Mouse (Mus musculus) thymus, postnatal 36 days (tissue): ENCODE data around the gene Morc1.
A peak's percentile ranks its signal among the peaks of the same experiment; 100 is the strongest.

Experiments
- DNase-seq, 2 experiments: peaks; one replicate each; pipeline ENCODE4 v3.0.0; 2022; ENCODE audit warnings: mixed read lengths in 2 of 2

The Morc1 gene

DNA sequence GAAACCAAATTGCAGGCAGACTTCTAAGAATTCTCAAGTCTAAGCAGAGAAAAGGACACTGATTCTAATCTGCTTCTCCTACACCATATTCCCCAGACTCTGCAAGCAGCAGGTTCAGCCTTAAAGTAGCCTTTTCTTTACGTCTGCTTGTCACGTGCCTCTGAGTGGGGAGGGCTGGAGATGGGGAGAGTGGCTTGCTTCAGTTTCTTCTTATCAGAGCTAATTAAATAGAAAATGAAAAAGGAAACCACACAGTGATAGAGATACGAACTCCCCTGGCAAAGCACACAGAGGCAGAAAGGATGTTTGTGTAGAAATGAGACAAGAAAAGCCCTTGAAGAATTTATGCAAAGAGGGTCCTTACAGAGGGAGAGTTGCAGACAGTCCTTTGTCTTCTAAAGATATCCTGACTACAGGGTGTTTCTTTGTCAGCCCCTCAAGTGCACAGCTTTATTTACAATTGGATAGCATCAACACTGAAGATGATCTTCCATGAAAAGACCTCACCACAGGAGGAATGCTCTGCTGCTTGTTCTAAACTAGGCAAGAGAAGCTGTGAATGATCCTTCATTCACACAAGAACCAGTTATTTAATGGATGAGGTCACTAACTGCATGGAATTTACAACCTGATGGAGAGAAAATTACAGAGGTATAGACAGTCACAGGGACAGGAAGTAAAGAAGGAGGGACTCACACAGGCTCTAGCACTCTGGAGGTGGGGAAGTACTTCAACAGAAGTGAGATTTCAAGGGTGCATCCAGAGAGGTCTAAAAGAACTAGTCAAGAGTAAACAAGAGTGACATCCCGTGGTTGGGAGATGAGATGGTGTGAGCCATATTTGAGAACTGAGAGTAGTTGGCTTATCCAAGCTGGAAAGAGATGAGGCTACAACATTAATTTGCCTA, 44.1 kb downstream of the Morc1 start:
- no peak for DNase-seq

DNA sequence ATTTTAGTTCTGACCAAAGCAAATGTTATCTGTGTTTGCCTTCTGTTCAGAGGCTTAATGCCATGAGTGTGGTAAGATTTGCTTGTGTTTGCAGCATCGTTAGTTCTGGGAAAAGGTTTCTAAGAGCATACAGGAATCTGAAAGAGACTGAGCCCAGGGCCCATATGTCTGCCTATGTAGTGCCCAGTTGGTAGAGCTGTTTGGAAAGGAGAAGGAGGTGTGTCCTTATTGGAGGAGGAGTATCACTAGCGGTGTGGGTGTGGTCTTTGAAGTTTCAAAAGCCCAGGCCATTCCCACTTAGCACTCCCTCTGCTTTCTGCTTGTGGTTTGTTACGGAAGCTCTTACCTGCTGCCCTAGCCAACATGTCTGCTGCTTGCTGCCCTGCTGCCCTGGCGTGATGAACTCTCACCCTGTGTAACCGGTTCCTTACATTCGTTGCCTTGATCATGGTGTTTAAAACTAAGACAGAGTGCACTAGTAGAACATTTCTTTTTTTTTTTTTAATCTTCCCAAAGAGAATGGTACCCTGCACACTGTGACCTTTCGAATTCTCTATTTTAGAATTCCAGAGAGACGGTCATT, 48.3 kb downstream of the Morc1 start:
- DNase-seq, result no peak

DNA sequence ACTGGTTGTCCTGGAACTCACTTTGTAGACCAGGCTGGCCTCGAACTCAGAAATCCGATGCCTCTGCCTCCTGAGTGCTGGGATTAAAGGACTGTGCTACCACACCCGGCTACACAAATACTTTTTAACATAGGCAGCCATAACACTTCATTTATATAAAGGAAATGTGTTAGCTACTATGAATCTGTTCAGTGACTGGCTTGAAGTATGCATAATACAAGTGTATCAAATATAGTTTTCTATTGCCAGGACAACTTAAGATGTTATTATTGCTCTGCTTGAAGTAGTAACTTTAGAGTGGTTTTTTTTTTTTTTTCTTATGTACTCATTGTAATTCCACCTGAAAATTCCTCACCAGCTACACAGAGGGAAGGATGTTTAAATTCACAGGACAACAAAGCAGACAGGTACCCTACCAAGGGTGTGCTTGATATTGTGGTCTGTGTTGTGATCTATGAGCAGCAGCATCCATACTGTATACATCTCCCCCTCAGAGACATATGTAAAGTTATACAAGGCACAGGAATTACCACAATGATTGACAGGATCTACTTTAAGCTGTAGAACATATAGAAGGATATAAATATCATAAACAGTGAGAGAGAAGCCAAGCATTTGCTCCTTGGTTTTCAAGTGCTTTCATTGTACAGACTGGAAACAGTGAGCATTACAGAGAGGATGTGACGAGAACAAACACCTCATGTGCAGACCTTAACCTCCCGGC, 85.9 kb downstream of the Morc1 start:
- DNase-seq, result no peak

DNA sequence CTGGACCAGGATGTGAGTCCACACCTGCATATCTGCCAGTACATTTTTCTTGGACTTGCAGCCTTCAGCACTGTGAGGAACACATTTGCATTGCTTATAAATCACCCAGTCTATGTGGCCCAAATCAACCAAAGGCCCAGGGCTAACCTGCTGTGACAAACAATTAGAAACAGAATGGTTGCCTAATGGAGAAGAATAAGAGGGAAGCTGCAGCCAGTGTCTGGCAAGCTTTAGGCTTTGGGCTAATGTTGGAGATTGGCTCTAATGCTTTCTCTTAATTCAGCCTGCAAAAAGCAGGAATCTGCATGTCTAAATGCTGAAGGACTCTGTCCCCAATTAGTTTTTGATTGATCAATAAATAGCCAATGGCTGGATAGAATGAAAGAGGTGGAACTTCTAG, 88.5 kb downstream of the Morc1 start:
- no peak for DNase-seq

DNA sequence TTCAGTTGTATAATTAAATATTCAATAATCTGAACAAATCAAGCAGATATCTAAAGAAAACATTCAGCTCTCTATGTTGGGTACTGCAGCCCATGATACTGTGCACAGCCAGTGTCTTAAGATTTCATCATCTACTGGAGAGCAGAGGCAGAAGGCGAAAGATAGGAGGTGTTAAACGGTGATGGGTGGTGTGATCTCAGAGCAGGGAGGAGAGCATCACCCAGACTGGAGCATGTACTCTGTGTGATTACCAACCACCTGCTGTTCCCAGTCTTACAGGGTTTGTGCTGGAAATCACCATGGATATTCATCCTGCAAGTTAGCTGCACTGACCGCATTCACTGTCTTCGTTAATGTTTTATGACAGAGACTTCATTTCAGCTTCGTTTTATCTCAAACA, 106.1 kb downstream of the Morc1 start:
- no peak for DNase-seq

DNA sequence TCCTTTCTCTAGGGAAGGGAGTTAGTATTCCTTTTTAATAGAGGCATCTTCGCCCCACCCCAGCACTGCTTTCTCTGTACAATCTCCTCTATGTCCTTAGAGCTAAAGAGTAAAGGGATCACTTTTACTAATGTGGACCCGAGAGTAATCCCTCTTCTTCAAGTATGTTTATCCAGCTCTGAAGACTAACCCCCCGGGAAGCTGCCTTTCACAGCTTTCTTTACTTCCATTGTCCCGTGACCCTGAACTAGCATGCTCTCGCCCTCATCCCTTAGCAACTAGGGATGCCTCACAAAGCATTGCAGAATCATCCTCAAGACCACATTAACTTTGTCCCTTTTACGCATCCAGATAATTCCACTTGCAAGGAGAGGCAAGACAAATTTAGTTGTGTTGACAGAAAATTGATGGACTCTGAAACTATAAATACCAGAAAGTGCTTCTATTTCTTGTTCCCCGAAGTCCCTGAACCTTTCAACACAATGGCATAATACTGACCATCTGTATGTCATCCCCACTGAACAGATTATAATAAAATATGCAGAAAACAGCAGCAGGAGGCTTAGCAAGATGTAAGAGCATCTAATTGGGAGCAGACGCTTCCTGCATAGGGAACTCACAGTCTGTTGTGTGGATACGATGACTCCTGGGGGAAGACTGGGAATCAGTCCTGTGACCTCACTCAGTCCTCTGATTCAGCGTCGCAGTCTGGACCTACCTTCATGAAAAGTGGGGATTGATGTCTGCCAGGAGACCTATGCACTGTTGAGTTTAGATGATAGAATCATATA, 131.4 kb downstream of the Morc1 start:
- DNase-seq, result no peak

DNA sequence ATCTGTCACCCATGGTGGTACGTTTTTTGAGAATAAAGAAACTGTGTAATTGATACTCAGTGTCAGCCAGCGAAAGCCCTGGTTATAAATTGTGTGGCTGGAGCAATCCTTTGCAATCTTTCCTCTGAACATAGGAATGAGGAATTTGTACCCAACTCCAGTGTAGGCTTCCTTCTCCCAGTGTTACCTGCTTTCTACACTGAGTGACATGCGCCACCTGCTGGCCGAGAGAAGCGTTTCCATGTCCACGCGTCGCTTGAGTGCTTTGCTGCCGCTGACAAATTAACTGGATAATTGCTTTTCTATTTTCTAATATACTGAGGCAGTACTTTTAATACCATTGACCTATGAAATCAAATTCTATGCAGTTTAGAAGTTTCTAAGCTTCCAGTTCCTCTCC, 139.3 kb downstream of the Morc1 start:
- DNase-seq, result peak; percentile 63 to 72

DNA sequence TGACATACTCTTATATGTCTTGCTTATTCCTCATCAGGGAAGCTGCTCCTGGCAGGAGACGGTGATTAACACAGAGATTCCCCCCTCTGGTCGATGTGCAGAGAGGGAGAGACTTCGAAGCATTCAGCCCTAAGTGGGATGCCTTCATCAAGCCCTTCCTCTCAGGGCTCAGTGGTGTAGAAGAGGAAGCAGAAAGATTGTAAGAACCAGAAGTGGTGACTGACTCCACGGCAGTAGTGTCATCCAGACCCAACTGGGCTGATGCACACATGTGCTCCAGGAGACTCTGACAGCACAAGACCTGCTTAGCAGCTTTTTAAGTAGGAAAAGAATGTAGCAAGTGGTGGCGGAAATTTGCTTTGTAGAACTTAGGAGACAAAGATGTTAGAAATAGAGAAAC, 143.0 kb downstream of the Morc1 start:
- DNase-seq, result no peak

DNA sequence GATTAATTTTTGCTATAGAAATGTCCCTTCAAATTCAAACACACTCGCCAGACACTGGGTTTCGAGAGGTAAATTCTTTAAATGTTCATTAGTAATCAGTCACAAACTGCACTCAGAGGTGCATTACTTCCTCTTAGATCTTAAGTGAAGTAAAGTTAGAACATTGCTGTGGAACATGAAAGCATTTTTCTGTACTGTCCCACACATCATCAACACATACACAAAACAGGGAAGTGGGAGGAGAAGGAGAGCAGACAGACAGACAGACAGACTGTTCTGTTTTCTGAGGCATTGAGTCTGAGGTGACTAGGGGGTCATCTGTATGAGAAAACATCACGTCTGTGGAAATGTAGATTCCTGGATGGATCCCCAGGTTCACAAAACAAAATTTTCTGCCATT, 143.5 kb downstream of the Morc1 start:
- no peak for DNase-seq

DNA sequence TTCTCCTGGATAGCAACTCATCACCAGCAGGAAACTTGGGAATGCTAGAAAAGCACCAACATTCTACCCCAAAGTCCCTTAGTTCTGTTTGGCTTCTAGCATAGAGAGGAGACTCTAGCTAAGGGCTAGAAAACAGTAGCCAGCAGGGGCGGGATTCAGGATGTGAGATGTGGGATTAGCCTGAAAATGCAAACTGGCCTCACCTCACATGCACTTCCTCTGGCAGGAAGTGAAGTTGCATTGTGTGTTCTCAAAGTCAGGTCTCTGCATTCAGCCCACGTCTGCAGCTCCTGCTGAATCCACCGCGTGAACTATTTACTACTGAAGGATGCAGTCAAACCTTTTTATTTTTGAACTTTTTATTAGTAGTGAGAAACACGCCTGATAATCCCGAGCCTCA, 154.3 kb downstream of the Morc1 start:
- DNase-seq, result peak in 1 of 2 experiments; percentile 37

DNA sequence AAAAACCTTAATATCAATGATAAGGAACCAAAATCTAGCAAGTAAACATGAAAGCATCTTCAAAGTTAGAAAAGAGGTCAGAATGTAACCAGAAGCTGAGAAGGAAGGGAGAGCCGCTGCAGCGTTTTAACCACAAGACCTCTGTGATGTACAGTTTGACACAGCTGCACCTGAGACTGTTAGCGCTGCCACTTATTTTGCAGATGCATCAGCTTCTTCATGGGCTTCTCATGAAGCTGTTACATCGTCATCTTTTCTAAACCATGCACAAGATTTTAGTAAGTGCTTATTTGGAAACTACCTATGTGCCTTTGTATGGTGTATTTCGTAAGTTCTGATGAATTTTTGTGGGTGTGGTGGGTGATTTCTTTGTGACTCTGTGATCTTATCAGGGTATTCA, 163.4 kb downstream of the Morc1 start:
- DNase-seq, result peak; percentile 61 to 81

DNA sequence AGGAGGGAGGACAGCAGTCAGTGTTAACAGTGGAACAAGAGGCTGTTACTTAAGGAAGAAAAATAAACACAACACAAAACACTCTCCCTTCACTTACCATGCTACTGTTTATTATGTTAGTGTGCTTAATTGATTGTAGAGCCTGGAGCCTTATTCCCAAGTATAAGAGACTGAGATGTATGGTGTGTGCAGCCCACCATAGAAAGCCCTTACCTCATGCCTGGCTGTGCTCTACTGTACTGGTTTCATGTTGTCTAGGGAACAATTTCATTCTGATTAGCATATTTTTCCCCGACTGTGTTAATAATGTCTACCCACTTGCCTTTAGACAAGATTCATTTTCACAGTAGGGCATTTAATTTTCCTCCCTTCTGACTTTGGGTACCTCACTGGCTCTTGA, 164.2 kb downstream of the Morc1 start:
- no peak for DNase-seq

DNA sequence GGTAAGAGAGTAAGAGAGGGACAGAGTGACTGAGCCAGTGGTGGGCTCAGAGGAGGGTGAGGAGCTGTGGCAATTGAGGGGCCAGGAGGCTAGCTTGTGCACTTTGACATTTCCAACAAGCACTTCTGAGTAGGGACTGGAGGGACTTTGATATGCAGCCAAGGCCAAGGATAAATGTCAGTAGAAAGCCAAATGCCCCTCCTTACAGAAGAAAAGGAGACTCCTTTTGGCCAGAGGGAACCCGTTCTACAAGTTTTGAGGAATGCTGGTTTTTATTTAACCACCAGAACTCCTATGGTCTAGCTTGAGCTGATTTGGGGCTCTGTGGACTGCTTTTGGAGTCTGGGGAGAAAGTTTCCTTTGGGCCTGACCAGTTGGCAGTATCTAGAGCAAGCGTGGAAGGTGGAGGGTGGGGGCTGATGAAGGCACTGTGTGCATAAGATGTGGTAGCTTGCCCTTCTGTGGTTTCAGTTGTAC, 172.7 kb downstream of the Morc1 start:
- DNase-seq, result no peak

DNA sequence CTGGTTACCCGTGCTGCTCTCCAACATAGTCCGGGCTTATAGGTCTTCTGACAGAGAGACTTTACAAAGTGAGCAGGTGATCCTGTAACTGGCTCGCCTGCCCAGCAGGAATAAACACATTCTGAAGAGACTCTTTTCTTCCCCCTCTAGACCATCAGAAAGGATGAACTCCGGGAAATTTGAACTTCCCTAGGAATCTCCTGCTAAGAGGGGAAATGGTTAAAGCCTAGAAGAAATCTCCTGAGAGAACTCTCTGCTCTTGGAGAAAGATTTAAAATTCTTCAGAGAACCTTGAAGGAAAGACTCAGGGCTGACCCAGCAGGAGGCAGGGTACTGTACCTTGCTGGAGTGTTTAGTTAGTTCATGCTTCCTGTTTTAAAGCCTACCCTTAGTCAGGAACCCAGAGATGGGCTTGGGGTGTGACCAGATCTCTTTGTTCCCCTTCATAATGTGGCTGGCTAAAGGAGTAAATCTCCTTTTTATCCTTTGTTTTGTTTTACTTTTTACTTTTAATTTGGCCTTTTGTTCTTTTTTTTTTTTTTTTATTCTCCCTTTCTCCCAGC, 175.5 kb downstream of the Morc1 start:
- no peak for DNase-seq

DNA sequence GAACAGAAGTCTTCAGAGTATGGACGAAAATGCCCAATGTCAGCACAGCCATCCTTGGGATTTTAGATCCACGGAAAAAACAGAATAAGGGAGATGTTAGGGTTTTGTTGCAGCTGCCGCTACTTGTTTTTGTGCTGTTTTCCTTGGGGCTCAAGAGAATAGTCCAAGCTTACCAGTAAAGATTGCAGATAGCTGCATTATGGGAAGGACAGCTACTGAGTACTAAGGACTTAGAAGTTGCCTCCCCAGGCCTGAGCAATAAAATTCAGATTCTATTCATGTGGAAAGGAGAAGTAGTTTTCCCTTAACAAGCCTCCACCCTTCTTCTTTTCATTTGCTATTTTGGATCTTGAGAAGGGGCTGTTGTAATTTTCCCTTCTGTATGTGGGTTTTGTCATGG, 177.2 kb downstream of the Morc1 start:
- DNase-seq, result no peak

DNA sequence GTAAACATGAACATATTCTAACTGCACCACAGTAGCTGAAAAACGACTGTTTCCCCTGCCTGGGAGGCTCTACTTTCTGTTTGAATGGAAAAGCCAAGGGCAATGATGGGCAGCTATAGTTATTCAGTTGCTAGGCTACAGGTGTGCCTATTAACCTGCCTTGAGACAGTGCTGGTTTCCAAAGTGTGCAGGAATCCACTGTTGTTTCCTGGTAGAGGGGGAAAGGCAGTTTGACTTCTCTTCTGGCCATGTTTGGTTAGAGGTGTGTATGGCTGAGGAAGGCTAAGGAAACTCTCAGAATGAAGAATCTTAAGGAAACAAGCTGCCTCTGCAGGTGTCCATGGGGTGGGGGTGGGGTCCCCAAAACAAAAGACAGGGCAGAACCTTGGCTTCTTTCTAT, 179.8 kb downstream of the Morc1 start:
- DNase-seq, result no peak

DNA sequence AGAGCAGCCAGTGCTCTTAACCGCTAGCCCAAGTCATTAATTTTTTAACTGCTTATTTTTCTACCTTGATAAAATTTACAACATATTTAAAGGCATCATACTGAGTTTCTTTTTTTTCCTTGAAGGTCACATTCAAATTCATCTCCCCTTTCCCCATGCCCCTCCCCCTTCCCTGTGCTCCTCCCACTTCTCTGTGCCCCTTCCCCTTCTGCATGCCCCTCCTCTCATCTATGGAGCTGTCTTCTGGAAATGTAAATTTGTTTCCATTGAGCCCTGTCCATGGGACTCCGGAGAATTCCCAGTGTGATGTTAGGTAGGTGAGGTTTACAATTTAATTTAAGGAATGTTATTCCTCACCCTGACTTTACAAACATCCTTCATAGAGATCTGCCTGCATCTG, 180.4 kb downstream of the Morc1 start:
- no peak for DNase-seq

DNA sequence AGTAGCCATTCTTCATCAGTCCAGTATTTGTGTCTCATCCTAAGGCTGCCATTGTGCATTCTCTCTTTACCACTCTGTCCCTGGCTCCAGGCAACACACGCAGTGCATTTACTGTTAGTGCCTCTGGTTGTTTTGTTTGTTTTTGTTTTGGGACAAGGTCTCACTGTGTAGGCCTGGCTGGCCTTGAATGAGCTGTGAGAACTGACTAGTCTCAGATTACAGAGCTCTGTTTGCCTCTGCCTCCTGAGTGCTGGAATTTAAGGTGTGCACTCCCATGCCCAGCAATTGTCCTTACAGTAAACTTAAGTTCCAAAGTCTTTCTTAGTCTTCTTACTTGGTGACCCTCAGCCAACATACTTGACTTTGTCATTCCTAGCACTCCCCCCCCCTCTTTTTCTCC, 182.7 kb downstream of the Morc1 start:
- DNase-seq, result no peak

DNA sequence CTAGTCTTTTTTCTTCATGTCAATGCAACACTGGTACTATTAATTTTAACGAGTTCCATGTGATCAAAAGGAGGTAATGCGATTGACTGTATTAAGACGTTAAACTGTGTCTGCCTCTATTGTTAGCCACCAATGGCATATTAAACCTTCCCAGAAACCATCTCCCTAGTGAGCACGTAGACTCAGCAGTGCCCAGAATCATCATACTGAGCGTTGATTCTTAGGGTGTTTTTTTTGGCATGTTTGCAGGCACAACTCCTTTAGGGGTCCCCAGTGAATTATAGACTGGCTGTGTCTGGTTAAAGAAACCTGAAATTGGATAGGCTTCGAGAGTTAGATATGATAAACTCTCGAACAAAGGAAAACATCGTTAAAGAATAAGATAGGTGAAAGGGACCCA, 189.5 kb downstream of the Morc1 start:
- no peak for DNase-seq

DNA sequence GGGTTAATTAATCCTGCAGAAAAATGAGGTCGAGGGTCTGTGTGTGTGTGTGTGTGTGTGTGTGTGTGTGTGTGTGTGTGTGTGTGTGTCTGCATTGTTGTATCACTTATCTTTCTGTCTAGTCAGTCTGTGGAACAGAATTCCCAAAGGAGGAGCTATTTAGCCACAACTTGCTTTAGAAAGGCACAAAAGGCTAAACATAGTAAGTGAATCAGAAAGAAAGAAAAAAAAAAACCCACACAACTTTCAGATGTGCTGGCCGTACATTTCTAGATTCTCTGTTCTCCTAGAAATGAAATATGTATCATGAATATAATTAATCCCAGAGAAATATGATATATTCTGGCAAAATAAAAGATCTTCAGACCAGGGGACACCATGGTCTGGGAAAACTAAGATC, 190.0 kb downstream of the Morc1 start:
- no peak for DNase-seq

DNA sequence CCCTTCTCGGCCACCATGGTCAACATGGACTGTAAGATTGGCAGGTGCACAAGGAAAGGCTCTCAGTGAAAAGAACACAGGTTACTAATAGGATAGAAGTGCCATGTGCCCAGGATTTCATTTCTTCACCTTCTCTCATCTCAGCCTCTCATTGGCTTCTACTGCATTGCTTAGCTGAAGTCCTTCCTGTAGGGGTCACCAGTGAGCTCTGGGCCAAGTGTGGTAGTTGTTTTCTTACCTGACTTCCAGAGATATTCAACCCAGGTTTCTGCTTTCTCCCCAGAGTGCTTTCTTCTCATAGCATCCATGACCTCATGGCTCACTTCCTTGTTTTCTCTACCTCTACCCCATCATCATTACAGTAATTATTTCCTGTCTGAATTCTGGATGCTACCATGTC, 192.4 kb downstream of the Morc1 start:
- DNase-seq, result peak; percentile 39 to 45

DNA sequence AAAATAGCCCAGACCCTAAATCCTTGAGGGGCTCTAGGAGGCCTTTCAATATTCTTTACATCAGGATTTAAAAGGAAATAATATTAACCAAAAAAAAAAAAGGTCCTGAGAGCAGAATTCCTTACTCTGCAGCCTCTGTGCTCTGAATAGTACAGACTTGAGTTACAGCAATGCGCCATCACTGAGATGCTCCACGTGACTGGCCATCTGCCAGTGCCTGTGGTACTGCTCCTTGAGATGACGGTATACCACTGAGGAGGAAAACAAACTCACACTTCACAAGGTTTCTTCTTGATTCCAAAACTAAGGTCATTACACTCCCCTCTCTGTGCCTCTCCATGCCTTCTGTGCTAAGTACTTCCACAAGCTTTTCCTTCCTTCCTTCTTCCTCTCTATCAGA, 195.1 kb downstream of the Morc1 start:
- DNase-seq, result no peak

DNA sequence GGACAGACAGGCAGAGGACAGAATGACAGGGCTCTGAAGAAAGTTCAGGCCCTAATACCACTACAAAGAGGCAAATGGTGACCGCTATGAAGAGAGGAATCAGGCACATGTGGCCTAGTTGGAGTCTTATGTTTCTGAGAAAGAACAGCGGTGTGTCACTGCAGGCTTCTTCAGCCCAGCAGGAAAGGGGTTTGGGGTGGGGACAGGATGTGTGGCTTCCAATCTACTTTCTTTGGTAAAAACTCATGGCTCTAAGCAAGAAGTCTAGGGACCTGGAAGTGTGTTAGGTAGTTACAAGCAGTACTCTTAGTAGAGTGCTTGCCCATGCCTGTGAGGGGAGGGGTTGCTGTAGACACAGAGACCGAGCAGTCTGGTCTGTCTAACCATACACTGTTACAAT, 196.3 kb downstream of the Morc1 start:
- DNase-seq, result peak; percentile 28 to 35
